Mouse (Mus musculus) heart, postnatal 0 days (tissue): ENCODE measurements around the gene Nup107. TPM values are rescaled to one million over a fixed set of nuclear protein-coding genes. Genes with fewer than 3 reads are reported as not detected.
"Not testable (repeated sequence)": the region's sequence is repeated elsewhere in the genome, so short reads cannot be mapped to it uniquely, and the experiment has no call there.

Experiments used
- ATAC-seq: fragments of 200-750 bp; cut with Nextera tagmentation; 2 replicates; pipeline ENCODE4 v1.8.0; 2017; ENCODE audit warnings: low read depth, moderate number of reproducible peaks, moderate library complexity; ENCODE audit not compliant: insufficient read depth
- DNase-seq: peaks from one replicate; pipeline ENCODE4 v3.0.0-alpha.2; 2016; ENCODE audit warnings: low spot score
- H3K27ac ChIP-seq: fragments of 300-500 bp; sonication (generic); 2 replicates; pipeline ENCODE4 v1.5.1; 2014; ENCODE audit warnings: low read depth, mild to moderate bottlenecking
- H3K27me3 ChIP-seq: fragments of 300-500 bp; sonication (generic); 2 replicates; pipeline ENCODE4 v1.6.1; 2014; ENCODE audit warnings: low read length, mixed read lengths; ENCODE audit not compliant: control insufficient read depth, insufficient read depth
- H3K36me3 ChIP-seq: fragments of 300-500 bp; sonication (generic); replicated peaks from 2 replicates; pipeline ENCODE4 v1.6.1; 2014; ENCODE audit warnings: low read length, mixed read lengths; ENCODE audit not compliant: control insufficient read depth, insufficient read depth
- H3K4me1 ChIP-seq: fragments of 300-500 bp; sonication (generic); 2 replicates; pipeline ENCODE4 v1.6.1; 2014; ENCODE audit warnings: antibody characterized with exemption; ENCODE audit not compliant: control insufficient read depth, insufficient read depth
- H3K4me2 ChIP-seq: fragments of 300-500 bp; sonication (generic); 2 replicates; pipeline ENCODE4 v1.6.1; 2014; ENCODE audit warnings: low read depth, mild to moderate bottlenecking, low read length, moderate library complexity
- H3K4me3 ChIP-seq: fragments of 300-500 bp; sonication (generic); 2 replicates; pipeline ENCODE4 v1.5.1; 2014; ENCODE audit warnings: low read depth, low read length
- H3K9ac ChIP-seq: fragments of 300-500 bp; sonication (generic); replicated peaks from 2 replicates; pipeline ENCODE4 v1.6.1; 2014; ENCODE audit warnings: low read depth, low read length, mixed read lengths
- H3K9me3 ChIP-seq: fragments of 300-500 bp; sonication (generic); replicated peaks from 2 replicates; pipeline ENCODE4 v1.6.1; 2016; ENCODE audit warnings: low read length; ENCODE audit not compliant: control insufficient read depth
- CTCF ChIP-seq: IDR thresholded peaks from 2 replicates; pipeline ENCODE4 v1.5.1; 2016; ENCODE audit warnings: antibody characterized with exemption, control low read depth, low read depth
- EP300 ChIP-seq: IDR thresholded peaks from 2 replicates; pipeline ENCODE4 v1.6.1; 2016; ENCODE audit warnings: antibody characterized with exemption, low read depth
- WGBS: fragments of 180-500 bp; shearing (Covaris S2); extraction: QIAGEN DNeasy Blood & Tissue Kit; methylation state at CpG from one replicate; pipeline ENCODE4 v1.1.7; 2014; 5-methylcytosine and 5-hydroxymethylcytosine counted together
- polyA plus RNA-seq: library from polyadenylated mRNA; unstranded; fragments of >200 nt; fragmentation: Nextera tagmentation; extraction: Ambion mirVana; gene quantifications from 2 replicates; pipeline ENCODE4 v1.2.1, GENCODE M21; 2015
- total RNA-seq: library from RNA; depleted of rRNA; stranded (reverse); fragments of >200 nt; gene quantifications from 2 replicates; pipeline ENCODE4 v1.2.3, GENCODE M21; 2014; ENCODE audit warnings: low replicate concordance

Gene Nup107
- total and polyA plus RNA-seq, 2 experiments from 2014 or later, result 18.6 to 23.6 TPM

DNA sequence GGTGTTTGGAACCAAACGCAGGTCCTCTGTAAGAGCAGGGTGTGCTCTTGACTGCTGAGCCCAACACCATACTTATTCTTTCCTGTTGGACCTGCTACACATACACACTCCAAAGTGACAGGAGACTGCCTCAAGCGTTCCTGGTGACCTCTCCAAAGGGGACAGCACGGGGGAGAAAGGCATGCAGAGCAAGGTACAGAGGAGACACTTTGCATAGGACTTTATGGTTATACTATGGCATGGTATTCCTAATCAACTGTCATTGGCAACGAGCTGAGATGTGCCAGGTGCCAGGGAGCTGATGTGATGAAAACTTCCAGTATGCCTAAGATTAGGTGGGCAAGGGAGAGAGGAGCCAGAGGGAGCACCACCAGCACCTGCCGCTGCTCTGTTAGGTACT, 55.9 kb downstream of the Nup107 start:
- TF ChIP-seq EP300 (no peak), CTCF (no peak)
- no peak for ATAC-seq
- Histone ChIP-seq H3K4me2 (no peak overlapping the region), H3K27ac (no peak overlapping the region), H3K9ac (no peak overlapping the region), H3K27me3 (no peaks in the 10 kb centered on the region), H3K4me1 (no peaks in the 10 kb centered on the region), H3K9me3 (no peaks in the 10 kb centered on the region), H3K36me3 (peaks cover 13% of the 10 kb centered on the region), H3K4me3 (no peak overlapping the region)
- no peak for DNase-seq
- WGBS, result 67% methylated on average over 5 of the region's 5 CpGs

DNA sequence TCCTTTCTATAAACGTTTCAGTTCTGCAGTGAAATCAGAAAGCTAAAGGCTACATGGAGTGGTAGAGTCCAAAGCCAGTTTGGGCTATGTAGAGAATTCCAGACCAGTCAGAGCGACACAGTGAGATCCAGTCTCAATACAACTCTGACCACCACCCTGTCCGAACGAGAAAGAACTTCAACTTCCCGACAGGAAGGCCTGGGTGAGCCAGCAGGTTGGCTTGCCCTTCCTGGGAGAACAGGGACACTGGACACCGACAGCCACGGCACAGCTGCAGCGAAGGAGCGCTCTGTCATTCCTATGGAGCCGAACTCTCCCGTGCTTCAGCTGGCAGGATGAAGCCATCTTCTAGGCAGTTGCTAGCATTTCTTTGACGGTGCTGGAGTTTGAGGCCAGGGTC, 57.1 kb downstream of the Nup107 start:
- 73% methylated on average over 11 of the region's 12 CpGs for WGBS
- ATAC-seq, H3K4me2 ChIP-seq, H3K9ac ChIP-seq, H3K4me3 ChIP-seq, DNase-seq, H3K9me3 ChIP-seq, H3K4me1 ChIP-seq, H3K27ac ChIP-seq, H3K27me3 ChIP-seq: not testable (repeated sequence)
- H3K36me3 ChIP-seq, result peaks cover 13% of the 10 kb centered on the region

DNA sequence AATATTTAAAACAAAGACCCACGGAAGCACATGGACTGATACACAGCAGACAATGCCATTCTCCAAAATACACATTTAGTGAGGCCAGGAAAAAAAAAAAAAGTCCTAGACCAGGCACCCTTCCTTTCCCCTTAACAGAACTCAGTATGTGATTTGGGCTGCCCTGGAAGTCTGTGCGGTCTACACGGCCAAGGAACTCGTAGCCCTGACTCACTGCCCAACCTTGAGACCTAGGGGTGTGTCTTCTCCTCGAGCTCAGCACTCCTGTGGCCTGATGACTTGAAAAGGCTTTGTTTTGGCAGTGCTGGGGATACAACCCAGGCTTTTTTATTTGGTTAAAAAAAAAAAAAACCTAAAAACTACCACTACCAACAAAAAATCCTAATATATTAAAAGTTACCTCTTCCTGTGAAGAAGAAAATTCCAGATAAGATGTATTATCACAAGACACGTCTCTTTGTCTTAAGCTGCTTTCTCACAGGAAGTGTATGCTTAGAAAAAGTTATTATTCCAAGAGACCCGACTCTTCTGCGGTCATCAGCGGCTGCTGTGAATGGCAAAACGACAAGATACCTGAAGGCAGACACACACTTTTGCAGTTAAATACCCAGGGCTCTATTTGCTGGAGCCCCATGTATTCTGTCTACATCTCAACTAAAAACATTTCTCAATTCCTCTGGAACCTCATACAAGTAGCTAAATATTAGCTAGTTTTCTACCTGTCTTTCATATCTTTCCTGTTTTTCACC, 58.2 kb downstream of the Nup107 start:
- 58% methylated on average over 9 of the region's 10 CpGs for WGBS
- H3K4me3 ChIP-seq, H3K27me3 ChIP-seq, H3K27ac ChIP-seq, ATAC-seq, H3K9me3 ChIP-seq, H3K4me1 ChIP-seq, H3K9ac ChIP-seq, H3K4me2 ChIP-seq, DNase-seq: not testable (repeated sequence)
- peaks cover 13% of the 10 kb centered on the region for H3K36me3 ChIP-seq

DNA sequence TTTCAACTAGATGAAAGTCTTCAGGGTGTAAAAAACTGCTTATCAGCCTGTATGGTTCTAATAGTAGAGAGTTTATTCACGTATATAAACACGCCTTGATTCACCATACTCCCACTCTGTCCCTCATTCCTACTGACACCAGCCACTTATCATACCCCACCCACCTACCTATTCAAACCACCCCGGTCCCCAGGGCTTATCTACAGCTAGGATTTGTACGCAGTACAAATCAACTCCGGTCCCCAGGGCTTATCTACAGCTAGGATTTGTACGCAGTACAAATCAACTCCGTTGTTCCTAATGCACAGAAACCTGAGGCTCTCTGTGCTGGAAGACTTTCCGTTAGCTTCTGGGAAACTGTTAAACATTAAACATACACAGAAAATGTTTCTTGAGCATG, 58.9 kb downstream of the Nup107 start:
- not testable (repeated sequence) for H3K9me3 ChIP-seq, DNase-seq, H3K4me2 ChIP-seq, H3K4me3 ChIP-seq, H3K9ac ChIP-seq, H3K27ac ChIP-seq, ATAC-seq, H3K27me3 ChIP-seq, H3K36me3 ChIP-seq, H3K4me1 ChIP-seq
- 30% methylated on average over 7 of the region's 8 CpGs for WGBS

DNA sequence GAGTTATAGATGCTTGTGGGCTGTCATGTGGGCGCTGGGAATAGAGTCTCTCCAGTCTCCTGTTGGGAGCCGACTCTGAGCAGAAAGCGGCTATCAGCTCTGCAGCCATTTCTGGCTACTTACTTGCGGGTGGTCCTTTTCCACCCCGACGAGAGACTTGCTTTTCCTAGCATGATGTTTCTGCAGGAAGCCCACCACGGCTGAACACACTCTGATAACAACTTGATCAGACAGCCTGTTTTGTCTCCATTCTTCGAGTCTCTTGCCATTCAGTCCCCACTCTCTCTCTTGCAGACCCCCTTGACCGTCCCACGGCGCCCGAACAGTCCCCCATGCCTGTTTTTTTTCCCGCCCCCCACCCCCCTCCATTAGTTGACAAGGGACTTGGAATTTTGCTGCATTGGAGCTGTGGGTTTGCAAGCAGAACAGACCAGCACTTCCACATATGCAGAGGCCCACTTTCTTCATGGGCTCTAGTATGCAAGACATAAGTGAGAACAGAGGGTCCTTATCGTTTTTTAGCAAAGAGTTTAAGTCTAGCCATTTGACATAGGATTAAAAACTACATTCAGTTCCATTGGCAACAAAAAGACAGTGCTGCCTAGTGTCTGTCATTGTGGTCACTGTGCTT, 59.4 kb downstream of the Nup107 start:
- Histone ChIP-seq H3K27me3 (no peaks in the 10 kb centered on the region), H3K36me3 (peaks cover 1% of the 10 kb centered on the region; the same call in 1 of the 2 replicates), H3K4me1 (no peaks in the 10 kb centered on the region), H3K9ac (no peak overlapping the region), H3K4me3 (no peak overlapping the region), H3K4me2 (no peak overlapping the region), H3K9me3 (no peaks in the 10 kb centered on the region), H3K27ac (no peak overlapping the region)
- WGBS, result 53% methylated on average over 14 of the region's 14 CpGs
- DNase-seq, result no peak
- ATAC-seq, result no peak
- TF ChIP-seq CTCF (no peak), EP300 (no peak)

- no peaks in the 10 kb centered on the region for H3K36me3 ChIP-seq
- H3K27ac ChIP-seq, result no peak overlapping the region
- ATAC-seq (no peak), DNase-seq (no peak)
- 70% methylated on average over 5 of the region's 5 CpGs for whole genome bisulfite sequencing
- H3K4me2 ChIP-seq, result no peak overlapping the region
- no peaks in the 10 kb centered on the region for H3K4me1 ChIP-seq
- no peak overlapping the region for H3K4me3 ChIP-seq
- no peaks in the 10 kb centered on the region for H3K9me3 ChIP-seq
- TF ChIP-seq CTCF (no peak), EP300 (no peak)
- H3K27me3 ChIP-seq, result no peaks in the 10 kb centered on the region
- no peak overlapping the region for H3K9ac ChIP-seq
Measured at GRCm38 (mm10) chr10:117732184-117732583, 60.3 kb downstream of the Nup107 start.
